Mouse (Mus musculus): ENCODE measurements around the gene Lpin1. TPM values are rescaled to one million over a fixed set of nuclear protein-coding genes. Genes with fewer than 3 reads are reported as not detected.

The Lpin1 gene
- polyA plus RNA-seq, 1 experiment from 2014 or later, result 11.6 TPM

- Histone ChIP-seq H3K4me3 (ENCODE audit: low read depth, low read length) (no peak overlapping the region), H3K9ac (ENCODE audit: low read length) (no peak overlapping the region), H3K4me1 (ENCODE audit: control insufficient read depth, insufficient read depth, low read length) (no peaks in the 10 kb centered on the region), H3K36me3 (ENCODE audit: control insufficient read depth, insufficient read depth, low read length) (peaks cover 48% of the 10 kb centered on the region), H3K9me3 (replicated peaks; ENCODE audit: control insufficient read depth, low read length) (no peaks in the 10 kb centered on the region), H3K27me3 (replicated peaks; ENCODE audit: control insufficient read depth, insufficient read depth, low read length) (no peaks in the 10 kb centered on the region), H3K4me2 (ENCODE audit: low read length) (no peak overlapping the region), H3K27ac (ENCODE audit: low read depth, low read length) (peak overlapping the region; percentile 2; the same call in 1 of the 2 replicates)
- DNase-seq (ENCODE audit: low spot score) (no peak), ATAC-seq (peak; percentile 42; the same call in 1 of the 2 replicates)
- WGBS, result 75% methylated on average over 11 of the region's 11 CpGs
These were observed 41.7 kb downstream of the Lpin1 start for GRCm38 (mm10) chr12:16568936-16569650.

DNA sequence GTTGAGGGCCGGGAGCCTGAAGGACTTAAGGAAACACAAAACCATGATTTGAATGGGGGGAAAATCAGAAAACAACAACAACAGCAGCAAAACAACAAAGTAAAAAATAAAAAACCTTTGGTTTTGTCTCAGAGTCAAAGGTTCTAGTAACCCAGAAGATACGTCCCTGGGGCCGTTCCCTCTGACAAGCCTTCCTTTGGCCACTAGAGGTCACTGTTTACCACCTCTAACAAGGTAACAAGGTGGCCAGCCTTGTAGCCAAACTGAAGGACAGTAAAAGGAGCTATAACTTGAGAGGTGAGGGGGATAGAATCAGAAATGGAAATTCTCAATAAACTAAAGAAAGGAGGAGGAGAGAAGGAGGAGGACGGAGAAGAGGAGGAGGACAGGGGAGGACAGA lies 42.3 kb downstream of the Lpin1 start:
- H3K9ac ChIP-seq (ENCODE audit: low read length), result no peak overlapping the region
- H3K4me1 ChIP-seq (ENCODE audit: control insufficient read depth, insufficient read depth, low read length), result no peaks in the 10 kb centered on the region
- no peak overlapping the region for H3K4me3 ChIP-seq (ENCODE audit: low read depth, low read length)
- WGBS, result 27% methylated on average over 4 of the region's 4 CpGs
- DNase-seq (ENCODE audit: low spot score) (peak; percentile 88), ATAC-seq (peak; percentile 85)
- H3K27ac ChIP-seq (ENCODE audit: low read depth, low read length), result 0 out of 2 replicates have a peak overlapping the region, but pooled peaks have one; percentile 2
- peaks cover 48% of the 10 kb centered on the region for H3K36me3 ChIP-seq (ENCODE audit: control insufficient read depth, insufficient read depth, low read length)
- no peaks in the 10 kb centered on the region for H3K9me3 ChIP-seq (replicated peaks; ENCODE audit: control insufficient read depth, low read length)
- H3K4me2 ChIP-seq (ENCODE audit: low read length), result no peak overlapping the region
- no peaks in the 10 kb centered on the region for H3K27me3 ChIP-seq (replicated peaks; ENCODE audit: control insufficient read depth, insufficient read depth, low read length)

- no peaks in the 10 kb centered on the region for H3K9me3 ChIP-seq (replicated peaks; ENCODE audit: control insufficient read depth, low read length)
- H3K4me3 ChIP-seq (ENCODE audit: low read depth, low read length), result no peak overlapping the region
- H3K4me2 ChIP-seq (ENCODE audit: low read length), result no peak overlapping the region
- H3K27ac ChIP-seq (ENCODE audit: low read depth, low read length), result no peak overlapping the region
- no peak for DNase-seq (ENCODE audit: low spot score)
- ATAC-seq, result peak; percentile 22; the same call in 1 of the 2 replicates
- H3K4me1 ChIP-seq (ENCODE audit: control insufficient read depth, insufficient read depth, low read length), result no peaks in the 10 kb centered on the region
- no peak overlapping the region for H3K9ac ChIP-seq (ENCODE audit: low read length)
- 87% methylated on average over 6 of the region's 6 CpGs for WGBS
- peaks cover 48% of the 10 kb centered on the region for H3K36me3 ChIP-seq (ENCODE audit: control insufficient read depth, insufficient read depth, low read length)
- no peaks in the 10 kb centered on the region for H3K27me3 ChIP-seq (replicated peaks; ENCODE audit: control insufficient read depth, insufficient read depth, low read length)
These were observed 42.7 kb downstream of the Lpin1 start for GRCm38 (mm10) chr12:16568090-16568489.

GRCm38 (mm10) chr12:16563427-16563826 lies 47.3 kb downstream of the Lpin1 start:
- ATAC-seq (no peak; the same call in 1 of the 2 replicates), DNase-seq (ENCODE audit: low spot score) (peak; percentile 32)
- Histone ChIP-seq H3K27me3 (replicated peaks; ENCODE audit: control insufficient read depth, insufficient read depth, low read length) (no peaks in the 10 kb centered on the region), H3K4me1 (ENCODE audit: control insufficient read depth, insufficient read depth, low read length) (no peaks in the 10 kb centered on the region), H3K36me3 (ENCODE audit: control insufficient read depth, insufficient read depth, low read length) (peaks cover 55% of the 10 kb centered on the region), H3K4me2 (ENCODE audit: low read length) (no peak overlapping the region), H3K4me3 (ENCODE audit: low read depth, low read length) (no peak overlapping the region), H3K27ac (ENCODE audit: low read depth, low read length) (no peak overlapping the region), H3K9me3 (replicated peaks; ENCODE audit: control insufficient read depth, low read length) (no peaks in the 10 kb centered on the region), H3K9ac (ENCODE audit: low read length) (no peak overlapping the region)
- 58% methylated on average over 9 of the region's 9 CpGs for WGBS

DNA sequence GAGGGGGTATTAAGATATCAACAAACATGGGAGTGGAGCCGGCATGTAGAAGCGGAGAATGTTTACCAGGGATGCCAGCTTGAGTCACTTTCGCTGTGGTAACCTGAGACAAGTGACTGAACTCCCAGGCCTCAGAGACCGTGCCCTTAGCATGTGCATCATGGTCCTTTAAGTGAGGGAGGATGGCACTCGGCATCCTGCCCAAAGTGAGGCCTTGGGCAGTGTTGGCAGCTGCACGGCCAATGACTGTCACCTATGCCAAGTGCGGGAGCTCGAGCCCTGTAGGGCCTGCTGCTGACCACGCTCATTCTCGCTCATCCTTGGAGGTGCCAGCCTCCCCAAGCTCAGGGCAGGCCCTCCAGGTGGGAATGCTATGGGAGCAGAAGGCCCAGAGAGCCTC lies 48.1 kb downstream of the Lpin1 start:
- Histone ChIP-seq H3K4me3 (ENCODE audit: low read depth, low read length) (no peak overlapping the region), H3K36me3 (ENCODE audit: control insufficient read depth, insufficient read depth, low read length) (peaks cover 59% of the 10 kb centered on the region), H3K4me2 (ENCODE audit: low read length) (no peak overlapping the region), H3K4me1 (ENCODE audit: control insufficient read depth, insufficient read depth, low read length) (no peaks in the 10 kb centered on the region), H3K27ac (ENCODE audit: low read depth, low read length) (no peak overlapping the region), H3K27me3 (replicated peaks; ENCODE audit: control insufficient read depth, insufficient read depth, low read length) (no peaks in the 10 kb centered on the region), H3K9ac (ENCODE audit: low read length) (no peak overlapping the region), H3K9me3 (replicated peaks; ENCODE audit: control insufficient read depth, low read length) (no peaks in the 10 kb centered on the region)
- no peak for ATAC-seq
- 91% methylated on average over 10 of the region's 10 CpGs for WGBS
- DNase-seq (ENCODE audit: low spot score), result no peak

DNA sequence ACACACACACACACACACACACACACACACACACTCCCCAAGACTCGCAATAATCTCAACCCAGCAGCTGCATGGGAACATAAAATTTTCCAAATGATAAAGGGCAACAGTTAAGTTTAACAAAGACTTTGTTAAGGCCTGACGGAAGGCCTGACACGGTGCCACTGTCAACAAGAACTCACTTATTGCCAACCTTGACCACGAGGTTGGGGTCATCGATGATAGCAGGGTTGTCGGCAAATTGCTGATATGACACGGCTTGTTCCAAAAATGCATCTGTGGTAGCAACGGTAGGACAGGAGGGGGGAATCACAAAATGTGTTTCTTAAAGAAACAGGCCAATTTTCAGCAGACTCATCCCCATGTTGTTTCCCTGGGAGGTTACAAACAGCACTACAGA lies 48.6 kb downstream of the Lpin1 start:
- H3K4me3 ChIP-seq (ENCODE audit: low read depth, low read length), result no peak overlapping the region
- ATAC-seq, result no peak
- no peak for DNase-seq (ENCODE audit: low spot score)
- no peak overlapping the region for H3K27ac ChIP-seq (ENCODE audit: low read depth, low read length)
- no peaks in the 10 kb centered on the region for H3K9me3 ChIP-seq (replicated peaks; ENCODE audit: control insufficient read depth, low read length)
- no peak overlapping the region for H3K9ac ChIP-seq (ENCODE audit: low read length)
- 90% methylated on average over 8 of the region's 8 CpGs for WGBS
- H3K27me3 ChIP-seq (replicated peaks; ENCODE audit: control insufficient read depth, insufficient read depth, low read length), result no peaks in the 10 kb centered on the region
- peaks cover 59% of the 10 kb centered on the region for H3K36me3 ChIP-seq (ENCODE audit: control insufficient read depth, insufficient read depth, low read length)
- H3K4me2 ChIP-seq (ENCODE audit: low read length), result no peak overlapping the region
- no peaks in the 10 kb centered on the region for H3K4me1 ChIP-seq (ENCODE audit: control insufficient read depth, insufficient read depth, low read length)

- Histone ChIP-seq H3K4me2 (ENCODE audit: low read length) (no peak overlapping the region), H3K27me3 (replicated peaks; ENCODE audit: control insufficient read depth, insufficient read depth, low read length) (no peaks in the 10 kb centered on the region), H3K4me1 (ENCODE audit: control insufficient read depth, insufficient read depth, low read length) (no peaks in the 10 kb centered on the region), H3K9ac (ENCODE audit: low read length) (no peak overlapping the region), H3K36me3 (ENCODE audit: control insufficient read depth, insufficient read depth, low read length) (peaks cover 46% of the 10 kb centered on the region), H3K27ac (ENCODE audit: low read depth, low read length) (no peak overlapping the region), H3K9me3 (replicated peaks; ENCODE audit: control insufficient read depth, low read length) (no peaks in the 10 kb centered on the region), H3K4me3 (ENCODE audit: low read depth, low read length) (no peak overlapping the region)
- DNase-seq (ENCODE audit: low spot score) (peak; percentile 56), ATAC-seq (peak; percentile 43)
- WGBS, result 31% methylated on average over 4 of the region's 4 CpGs
These were observed 53.5 kb downstream of the Lpin1 start for GRCm38 (mm10) chr12:16557271-16557670.

DNA sequence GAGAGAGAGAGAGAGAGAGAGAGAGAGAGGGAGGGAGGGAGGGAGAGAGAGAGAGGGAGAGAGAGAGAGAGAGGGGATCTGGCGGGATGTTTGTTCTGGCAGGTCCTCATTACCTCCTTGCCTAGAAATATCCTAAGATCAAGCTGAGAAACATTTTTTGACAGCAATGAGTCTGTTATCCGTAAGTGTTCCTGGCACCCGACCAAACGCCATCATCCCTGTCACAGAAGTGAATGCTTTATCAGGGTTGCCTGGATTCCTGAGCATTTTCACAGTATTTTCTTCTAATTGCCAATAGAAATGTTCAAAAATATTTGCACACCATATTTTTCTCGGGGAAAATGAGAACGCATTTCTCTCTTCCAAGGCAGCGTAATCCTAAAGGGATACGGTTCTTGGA lies 56.6 kb downstream of the Lpin1 start:
- Histone ChIP-seq H3K27ac (ENCODE audit: low read depth, low read length) (0 out of 2 replicates have a peak overlapping the region, but pooled peaks have one; percentile 14), H3K36me3 (ENCODE audit: control insufficient read depth, insufficient read depth, low read length) (peaks cover 44% of the 10 kb centered on the region), H3K27me3 (replicated peaks; ENCODE audit: control insufficient read depth, insufficient read depth, low read length) (no peaks in the 10 kb centered on the region), H3K4me3 (ENCODE audit: low read depth, low read length) (no peak overlapping the region), H3K9ac (ENCODE audit: low read length) (no peak overlapping the region), H3K4me1 (ENCODE audit: control insufficient read depth, insufficient read depth, low read length) (peaks cover 10% of the 10 kb centered on the region; the same call in 1 of the 2 replicates), H3K4me2 (ENCODE audit: low read length) (no peak overlapping the region), H3K9me3 (replicated peaks; ENCODE audit: control insufficient read depth, low read length) (no peaks in the 10 kb centered on the region)
- peak; percentile 88 for DNase-seq (ENCODE audit: low spot score)
- peak; percentile 45; the same call in 1 of the 2 replicates for ATAC-seq
- 75% methylated on average over 8 of the region's 8 CpGs for WGBS

DNA sequence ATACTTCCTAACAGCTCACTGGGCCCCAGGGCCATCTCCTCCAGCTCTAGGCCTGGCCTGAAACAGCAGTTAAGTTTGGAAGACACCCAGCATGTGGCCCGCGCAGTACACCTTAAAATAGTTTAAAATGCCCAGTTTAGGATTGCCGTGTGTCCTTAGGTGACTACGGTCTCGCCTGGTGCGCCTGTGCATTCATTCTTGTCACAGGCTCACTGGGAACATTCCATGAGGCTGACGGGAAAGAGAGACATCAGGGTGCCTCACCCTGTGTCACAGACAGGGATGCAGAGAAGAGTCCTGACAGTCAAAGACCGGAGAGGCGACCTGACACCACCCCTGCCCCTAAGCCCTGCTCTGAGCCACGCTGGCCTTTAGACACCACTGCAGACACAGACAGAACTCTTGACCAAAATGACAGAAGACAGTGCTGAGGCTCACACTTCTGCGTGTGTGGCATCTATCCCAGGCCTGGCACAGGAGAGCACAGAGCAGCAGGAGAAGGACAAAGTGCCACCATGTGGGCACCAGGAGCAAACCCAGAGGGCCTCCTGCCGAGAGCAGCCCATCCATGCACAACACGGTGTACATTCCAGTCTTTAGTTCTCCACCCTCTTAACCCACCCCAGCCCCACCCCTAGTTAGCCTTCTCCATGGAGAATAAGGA lies 58.5 kb downstream of the Lpin1 start:
- ATAC-seq (no peak), DNase-seq (ENCODE audit: low spot score) (no peak)
- Histone ChIP-seq H3K9me3 (replicated peaks; ENCODE audit: control insufficient read depth, low read length) (no peaks in the 10 kb centered on the region), H3K9ac (ENCODE audit: low read length) (no peak overlapping the region), H3K4me3 (ENCODE audit: low read depth, low read length) (no peak overlapping the region), H3K36me3 (ENCODE audit: control insufficient read depth, insufficient read depth, low read length) (peaks cover 46% of the 10 kb centered on the region), H3K4me1 (ENCODE audit: control insufficient read depth, insufficient read depth, low read length) (peaks cover 10% of the 10 kb centered on the region; the same call in 1 of the 2 replicates), H3K27ac (ENCODE audit: low read depth, low read length) (no peak overlapping the region), H3K4me2 (ENCODE audit: low read length) (no peak overlapping the region), H3K27me3 (replicated peaks; ENCODE audit: control insufficient read depth, insufficient read depth, low read length) (no peaks in the 10 kb centered on the region)
- WGBS, result 88% methylated on average over 13 of the region's 13 CpGs
